Mouse (Mus musculus) heart, postnatal 0 days (tissue): ENCODE measurements at regions not wholly inside any gene's neighbourhood (a gene's known extent, or its start where the extent isn't known, plus 50 kb on each side); places are given as distances from the start of the nearest gene placed in this dataset.

Experiments used
- CTCF ChIP-seq: IDR thresholded peaks from 2 replicates; pipeline ENCODE4 v1.5.1; 2016; ENCODE audit warnings: antibody characterized with exemption, control low read depth, low read depth
- EP300 ChIP-seq: IDR thresholded peaks from 2 replicates; pipeline ENCODE4 v1.6.1; 2016; ENCODE audit warnings: antibody characterized with exemption, low read depth

GRCm38 (mm10) chr5:45099082-45099481 lies 299.6 kb upstream of the Ldb2 start:
- TF ChIP-seq CTCF = no peak
- no peak for TF ChIP-seq EP300
